Mouse (Mus musculus) heart, adult 8-10 months (tissue): ENCODE data around the gene Kif27. TPM values are rescaled to one million over a fixed set of nuclear protein-coding genes. Genes with fewer than 3 reads are reported as not detected.

Experiments
- DNase-seq: peaks from one replicate; pipeline ENCODE4 v3.0.0; 2022; ENCODE audit warnings: low spot score
- total RNA-seq, 4 experiments: library from RNA; stranded (reverse); gene quantifications; 2 replicates each; pipeline ENCODE4 v1.2.4; 2022

The Kif27 gene
- total RNA-seq, 4 experiments from 2014 or later: 0.09 to 0.11 (median 0.11) TPM; not detected in 1

GRCm38 (mm10) chr13:58364353-58365175 lies 5.6 kb upstream of the Kif27 start:
- DNase-seq: no peak

GRCm38 (mm10) chr13:58359304-58359653 lies 357 bp upstream of the Kif27 start:
- no peak for DNase-seq

- DNase-seq: no peak
Observed at GRCm38 (mm10) chr13:58352996-58353395, 5.9 kb downstream of the Kif27 start.

GRCm38 (mm10) chr13:58350606-58351005 lies 8.3 kb downstream of the Kif27 start:
- DNase-seq: no peak

- DNase-seq: no peak
Observed at GRCm38 (mm10) chr13:58344505-58344904, 14.4 kb downstream of the Kif27 start.

GRCm38 (mm10) chr13:58337456-58337855 lies 21.5 kb downstream of the Kif27 start:
- DNase-seq: no peak

- DNase-seq: no peak
Observed at GRCm38 (mm10) chr13:58334116-58334515, 24.8 kb downstream of the Kif27 start.

GRCm38 (mm10) chr13:58317768-58318167 lies 41.2 kb downstream of the Kif27 start:
- DNase-seq: no peak

GRCm38 (mm10) chr13:58314991-58315390 lies 43.9 kb downstream of the Kif27 start:
- no peak for DNase-seq

- no peak for DNase-seq
Observed at GRCm38 (mm10) chr13:58313758-58314157, 45.2 kb downstream of the Kif27 start.

- no peak for DNase-seq
Observed at GRCm38 (mm10) chr13:58311351-58311750, 47.6 kb downstream of the Kif27 start.

GRCm38 (mm10) chr13:58309499-58309898 lies 49.4 kb downstream of the Kif27 start:
- DNase-seq: no peak

GRCm38 (mm10) chr13:58307453-58307852 lies 51.5 kb downstream of the Kif27 start:
- no peak for DNase-seq

GRCm38 (mm10) chr13:58305230-58305629 lies 53.7 kb downstream of the Kif27 start:
- no peak for DNase-seq

GRCm38 (mm10) chr13:58302421-58303145 lies 56.3 kb downstream of the Kif27 start:
- no peak for DNase-seq

GRCm38 (mm10) chr13:58301961-58302360 lies 57.0 kb downstream of the Kif27 start:
- DNase-seq: no peak

GRCm38 (mm10) chr13:58298756-58299155 lies 60.2 kb downstream of the Kif27 start:
- DNase-seq: no peak

- no peak for DNase-seq
Observed at GRCm38 (mm10) chr13:58295582-58295981, 63.3 kb downstream of the Kif27 start.

GRCm38 (mm10) chr13:58292811-58293210 lies 66.1 kb downstream of the Kif27 start:
- DNase-seq: no peak

GRCm38 (mm10) chr13:58289308-58289707 lies 69.6 kb downstream of the Kif27 start:
- DNase-seq: no peak

- peak; percentile 65 for DNase-seq
Observed at GRCm38 (mm10) chr13:58287822-58288221, 71.1 kb downstream of the Kif27 start.

- DNase-seq: no peak
Observed at GRCm38 (mm10) chr13:58283466-58283865, 75.5 kb downstream of the Kif27 start.

GRCm38 (mm10) chr13:58281936-58282335 lies 77.0 kb downstream of the Kif27 start:
- DNase-seq: no peak
